Mouse (Mus musculus) liver, adult 2 months (tissue): ENCODE data around the gene Abtb1. TPM values are rescaled to one million over a fixed set of nuclear protein-coding genes. Genes with fewer than 3 reads are reported as not detected.

ENCODE experiments used
- DNase-seq: peaks from one replicate; pipeline ENCODE4 v3.0.0-alpha.2; 2011; ENCODE audit warnings: low read depth, low spot score; ENCODE audit errors: extremely low read depth
- H3K27ac ChIP-seq: fragments of 200-500 bp; replicated peaks from 2 replicates; pipeline ENCODE4 v1.5.1; 2012; ENCODE audit warnings: low read depth, mild to moderate bottlenecking, control low read depth, inconsistent platforms, low read length; ENCODE audit not compliant: insufficient read depth
- H3K27me3 ChIP-seq: fragments of 200-500 bp; 2 replicates; pipeline ENCODE4 v1.6.1; 2012; ENCODE audit warnings: mild to moderate bottlenecking, moderate library complexity, low read length, inconsistent platforms; ENCODE audit not compliant: control insufficient read depth, insufficient read depth
- H3K36me3 ChIP-seq: fragments of 200-500 bp; 2 replicates; pipeline ENCODE4 v1.6.1; 2012; ENCODE audit warnings: low read length, inconsistent platforms; ENCODE audit not compliant: control insufficient read depth, insufficient read depth
- H3K4me1 ChIP-seq: fragments of 200-500 bp; 2 replicates; pipeline ENCODE4 v1.6.1; 2011; ENCODE audit warnings: low read length; ENCODE audit not compliant: control insufficient read depth, insufficient read depth
- H3K4me3 ChIP-seq: fragments of 200-500 bp; 2 replicates; pipeline ENCODE4 v1.5.1; 2011; ENCODE audit warnings: low read depth, mild to moderate bottlenecking, control low read depth, low read length, moderate library complexity; ENCODE audit not compliant: insufficient read depth
- H3K79me2 ChIP-seq: fragments of 200-500 bp; 2 replicates; pipeline ENCODE4 v1.6.1; 2012; ENCODE audit warnings: inconsistent platforms, mild to moderate bottlenecking, low read length, moderate library complexity; ENCODE audit not compliant: control insufficient read depth, insufficient read depth
- H3K9ac ChIP-seq: fragments of 200-500 bp; 2 replicates; pipeline ENCODE4 v1.6.1; 2012; ENCODE audit warnings: low read depth, mild to moderate bottlenecking, control low read depth, inconsistent platforms, low read length
- CTCF ChIP-seq: fragments of 200-500 bp; IDR thresholded peaks from 2 replicates; pipeline ENCODE4 v1.5.1; 2011; ENCODE audit warnings: low read depth, low read length, control low read depth
- POLR2A ChIP-seq: fragments of 200-500 bp; IDR thresholded peaks from 2 replicates; pipeline ENCODE4 v1.6.1; 2011; ENCODE audit warnings: low read length, control low read depth; ENCODE audit not compliant: insufficient read depth; ENCODE audit errors: extremely low read depth
- WGBS: fragments of 180-500 bp; shearing (Covaris S2); methylation state at CpG from one replicate; pipeline ENCODE4 v1.1.7; 2018; 5-methylcytosine and 5-hydroxymethylcytosine counted together
- polyA plus RNA-seq: library from polyadenylated mRNA; depleted of rRNA; stranded (reverse); fragments of >200 nt; gene quantifications from 2 replicates; pipeline ENCODE4 v1.2.3, GENCODE M21; 2012
- total RNA-seq: library from RNA; depleted of rRNA; stranded (reverse); fragments of >200 nt; gene quantifications from 2 replicates; pipeline ENCODE4 v1.2.3, GENCODE M21; 2014

Abtb1 gene
- total and polyA plus RNA-seq, 2 experiments: 28.2 to 60.0 TPM

GRCm38 (mm10) chr6:88839135-88839970, 2.4 kb downstream of the Abtb1 start:
- no peaks in the 10 kb centered on the region for H3K27me3 ChIP-seq
- no peak overlapping the region for H3K4me3 ChIP-seq
- peaks cover 2% of the 10 kb centered on the region; the same call in 1 of the 2 replicates for H3K36me3 ChIP-seq
- H3K9ac ChIP-seq: no peak overlapping the region
- peaks cover 11% of the 10 kb centered on the region for H3K4me1 ChIP-seq
- TF ChIP-seq CTCF (no peak), POLR2A (no peak)
- DNase-seq: no peak
- no peak overlapping the region for H3K27ac ChIP-seq
- H3K79me2 ChIP-seq: peaks cover 4% of the 10 kb centered on the region; the same call in 1 of the 2 replicates
- 90% methylated on average over 26 of the region's 26 CpGs for WGBS

- H3K27ac ChIP-seq: no peak overlapping the region
- H3K36me3 ChIP-seq: peaks cover 2% of the 10 kb centered on the region; the same call in 1 of the 2 replicates
- no peaks in the 10 kb centered on the region for H3K27me3 ChIP-seq
- DNase-seq: no peak
- H3K4me1 ChIP-seq: peaks cover 11% of the 10 kb centered on the region
- H3K9ac ChIP-seq: no peak overlapping the region
- no peak for TF ChIP-seq POLR2A
- no peak for TF ChIP-seq CTCF
- WGBS: 97% methylated on average over 10 of the region's 10 CpGs
- H3K79me2 ChIP-seq: peaks cover 4% of the 10 kb centered on the region; the same call in 1 of the 2 replicates
- H3K4me3 ChIP-seq: no peak overlapping the region
Observed at GRCm38 (mm10) chr6:88838613-88839012, 3.2 kb downstream of the Abtb1 start.

- H3K79me2 ChIP-seq: peaks cover 4% of the 10 kb centered on the region; the same call in 1 of the 2 replicates
- 95% methylated on average over 12 of the region's 12 CpGs for WGBS
- H3K9ac ChIP-seq: no peak overlapping the region
- TF ChIP-seq POLR2A: no peak
- no peak for TF ChIP-seq CTCF
- no peak for DNase-seq
- peaks cover 2% of the 10 kb centered on the region; the same call in 1 of the 2 replicates for H3K36me3 ChIP-seq
- H3K4me1 ChIP-seq: peaks cover 7% of the 10 kb centered on the region
- H3K27ac ChIP-seq: no peak overlapping the region
- no peak overlapping the region for H3K4me3 ChIP-seq
- no peaks in the 10 kb centered on the region for H3K27me3 ChIP-seq
Observed at GRCm38 (mm10) chr6:88837999-88838398, 3.8 kb downstream of the Abtb1 start.

- H3K36me3 ChIP-seq: peaks cover 2% of the 10 kb centered on the region; the same call in 1 of the 2 replicates
- no peak overlapping the region for H3K27ac ChIP-seq
- no peak overlapping the region for H3K9ac ChIP-seq
- no peak for DNase-seq
- TF ChIP-seq CTCF (no peak), POLR2A (no peak)
- H3K27me3 ChIP-seq: no peaks in the 10 kb centered on the region
- peaks cover 4% of the 10 kb centered on the region; the same call in 1 of the 2 replicates for H3K79me2 ChIP-seq
- H3K4me1 ChIP-seq: peaks cover 6% of the 10 kb centered on the region
- no peak overlapping the region for H3K4me3 ChIP-seq
- 92% methylated on average over 28 of the region's 28 CpGs for WGBS
Observed at GRCm38 (mm10) chr6:88836178-88836819, 5.5 kb downstream of the Abtb1 start.

- no peak overlapping the region for H3K4me3 ChIP-seq
- no peak for DNase-seq
- H3K4me1 ChIP-seq: no peaks in the 10 kb centered on the region
- H3K27ac ChIP-seq: no peak overlapping the region
- TF ChIP-seq CTCF: no peak
- TF ChIP-seq POLR2A: no peak
- H3K9ac ChIP-seq: no peak overlapping the region
- H3K36me3 ChIP-seq: peaks cover 2% of the 10 kb centered on the region; the same call in 1 of the 2 replicates
- no peaks in the 10 kb centered on the region for H3K27me3 ChIP-seq
- H3K79me2 ChIP-seq: no peaks in the 10 kb centered on the region
- WGBS: 80% methylated on average over 5 of the region's 5 CpGs
Observed at GRCm38 (mm10) chr6:88835047-88835446, 6.7 kb downstream of the Abtb1 start.
